10 mouse cellular contexts compared by ENCODE assay signal in the genomic region with DNA sequence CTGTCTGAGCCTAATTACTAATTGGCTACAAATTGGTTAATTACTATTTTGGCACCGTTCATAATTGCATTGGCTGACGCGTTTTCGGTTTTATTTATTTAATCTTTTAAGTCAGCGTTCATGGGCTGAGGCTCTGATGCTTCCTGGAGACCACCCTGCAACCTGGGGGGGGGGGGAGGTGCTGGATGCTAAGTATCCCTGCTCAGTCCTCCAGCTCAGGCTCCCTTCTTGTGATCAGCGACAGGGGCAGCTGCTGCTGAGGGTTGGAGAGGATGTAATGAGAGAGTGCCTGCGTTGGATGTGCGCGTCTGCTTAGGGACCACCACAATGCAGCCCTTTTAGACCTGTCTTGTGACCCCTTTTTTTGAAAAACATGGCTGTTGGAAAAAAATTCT. TPM values are rescaled to one million over a fixed set of nuclear protein-coding genes. Genes with fewer than 3 reads are reported as not detected.
DNase-seq lines count a peak whose midpoint lies in the region; ATAC-seq and TF ChIP-seq lines count a peak whose summit lies in the region.
"Had no signal": no experiment of that assay in that cellular context is flagged by ENCODE, and none has a peak within 500 bp of the region (broad histone marks: within the 10 kb centered on the region; RNA-seq: fewer than 3 reads in every experiment).

No protein-coding gene starts in this region.

- TF ChIP-seq CTCF in hindbrain, postnatal 0 days (IDR thresholded peaks at IDR 0.05; ENCODE audit: low read depth): no peak

- H3K9me3 ChIP-seq in kidney, embryonic 14.5 days (ENCODE audit: control insufficient read depth, low read length): no peaks in the 10 kb centered on the region
- H3K9me3 ChIP-seq in embryonic facial prominence, embryonic 13.5 days: no peaks in the 10 kb centered on the region
- no peaks in the 10 kb centered on the region for H3K9me3 ChIP-seq in hindbrain, postnatal 0 days (ENCODE audit: low read length)
- H3K9me3 ChIP-seq in midbrain, embryonic 16.5 days (replicated peaks; ENCODE audit: control insufficient read depth, low read length, poor library complexity, severe bottlenecking): no peaks in the 10 kb centered on the region

- peaks cover 36% of the 10 kb centered on the region for H3K27me3 ChIP-seq in kidney, embryonic 14.5 days (ENCODE audit: control insufficient read depth, insufficient read depth, low read length)
- peaks cover 74% of the 10 kb centered on the region for H3K27me3 ChIP-seq in embryonic facial prominence, embryonic 13.5 days
- H3K27me3 ChIP-seq in hindbrain, postnatal 0 days (ENCODE audit: insufficient read depth, low read length): no peaks in the 10 kb centered on the region; the same call in 1 of the 2 replicates
- H3K27me3 ChIP-seq in midbrain, embryonic 16.5 days (ENCODE audit: control insufficient read depth, insufficient read depth, low read depth, low read length): 0 out of 2 replicates have a peak, but pooled peaks cover 7% of the 10 kb centered on the region

- H3K4me1 ChIP-seq in kidney, embryonic 14.5 days (ENCODE audit: control insufficient read depth, insufficient read depth, low read length): peaks cover 17% of the 10 kb centered on the region
- H3K4me1 ChIP-seq in embryonic facial prominence, embryonic 13.5 days: peaks cover 38% of the 10 kb centered on the region
- H3K4me1 ChIP-seq in hindbrain, postnatal 0 days (ENCODE audit: insufficient read depth, low read length): 0 out of 2 replicates have a peak, but pooled peaks cover 5% of the 10 kb centered on the region
- peaks cover 18% of the 10 kb centered on the region for H3K4me1 ChIP-seq in midbrain, embryonic 16.5 days (ENCODE audit: control insufficient read depth, insufficient read depth, low read length)

- ATAC-seq in kidney, embryonic 14.5 days (ENCODE audit: low FRiP score, low TSS enrichment): peak; percentile 33; the same call in 1 of the 2 replicates
- ATAC-seq in embryonic facial prominence, embryonic 13.5 days (ENCODE audit: insufficient number of reproducible peaks, insufficient read depth, low FRiP score, low TSS enrichment, low read depth): 0 out of 2 replicates have a peak, but pooled peaks have one; percentile 26
- peak; percentile 24; the same call in 1 of the 2 replicates for ATAC-seq in hindbrain, postnatal 0 days
- peak; percentile 63 for ATAC-seq in midbrain, embryonic 16.5 days
- ATAC-seq in monocyte, adult 5-6 weeks (replicated peaks; ENCODE audit: insufficient number of reproducible peaks, low FRiP score, low TSS enrichment, poor library complexity, severe bottlenecking): no peak

- H3K4me3 ChIP-seq in kidney, embryonic 14.5 days (ENCODE audit: low read length): peak overlapping the region; percentile 46
- peak overlapping the region; percentile 54 for H3K4me3 ChIP-seq in embryonic facial prominence, embryonic 13.5 days
- peak overlapping the region; percentile 59 for H3K4me3 ChIP-seq in hindbrain, postnatal 0 days (ENCODE audit: low read length)
- H3K4me3 ChIP-seq in midbrain, embryonic 16.5 days (ENCODE audit: low read depth, low read length): peak overlapping the region; percentile 64

- H3K27ac ChIP-seq in kidney, embryonic 14.5 days (ENCODE audit: low read depth, low read length): no peak overlapping the region
- no peak overlapping the region for H3K27ac ChIP-seq in embryonic facial prominence, embryonic 13.5 days
- no peak overlapping the region for H3K27ac ChIP-seq in hindbrain, postnatal 0 days
- no peak overlapping the region for H3K27ac ChIP-seq in midbrain, embryonic 16.5 days (ENCODE audit: low read length)

- H3K36me3 ChIP-seq in kidney, embryonic 14.5 days (ENCODE audit: control insufficient read depth, insufficient read depth, low read length): no peaks in the 10 kb centered on the region
- H3K36me3 ChIP-seq in embryonic facial prominence, embryonic 13.5 days: no peaks in the 10 kb centered on the region
- H3K36me3 ChIP-seq in hindbrain, postnatal 0 days (ENCODE audit: insufficient read depth, low read length): no peaks in the 10 kb centered on the region
- no peaks in the 10 kb centered on the region for H3K36me3 ChIP-seq in midbrain, embryonic 16.5 days (ENCODE audit: control insufficient read depth, insufficient read depth, low read length)

- 3% methylated on average over 9 of the region's 9 CpGs for WGBS in kidney, embryonic 14.5 days
- 1% methylated on average over 9 of the region's 9 CpGs for WGBS in embryonic facial prominence, embryonic 13.5 days
- 1% methylated on average over 9 of the region's 9 CpGs for WGBS in hindbrain, postnatal 0 days
- WGBS in midbrain, embryonic 16.5 days: under 1% methylated on average over 9 of the region's 9 CpGs

- H3K9ac ChIP-seq in kidney, embryonic 14.5 days (ENCODE audit: low read depth, low read length): no peak overlapping the region; the same call in 1 of the 2 replicates
- no peak overlapping the region for H3K9ac ChIP-seq in embryonic facial prominence, embryonic 13.5 days
- H3K9ac ChIP-seq in hindbrain, postnatal 0 days (replicated peaks; ENCODE audit: low read length): peak overlapping the region; percentile 56; the same call in 1 of the 2 replicates
- peak overlapping the region; percentile 75 for H3K9ac ChIP-seq in midbrain, embryonic 16.5 days (ENCODE audit: low read depth, low read length)

- peak overlapping the region; percentile 95 for H3K4me2 ChIP-seq in kidney, embryonic 14.5 days (replicated peaks; ENCODE audit: low read depth, low read length)
- H3K4me2 ChIP-seq in embryonic facial prominence, embryonic 13.5 days: peak overlapping the region; percentile 98
- H3K4me2 ChIP-seq in hindbrain, postnatal 0 days (ENCODE audit: low read depth, low read length): peak overlapping the region; percentile 99
- H3K4me2 ChIP-seq in midbrain, embryonic 16.5 days (ENCODE audit: low read length): peak overlapping the region; percentile 81

- DNase-seq in kidney, postnatal 4 days: no peak
- peak; percentile 27 for DNase-seq in hindbrain, postnatal 0 days (ENCODE audit: low spot score)
- no peak for DNase-seq in frontal cortex, postnatal 36 days (ENCODE audit: low spot score in 2 of 2)
- no peak for DNase-seq in adrenal gland, postnatal 10 days
- DNase-seq: cerebellum, adult 11-12 months had no signal

RNA-seq across cellular contexts. Expression of a gene that starts 2.0 kb away (rescaled TPM):
- polyA plus RNA-seq in kidney, embryonic 14.5 days (2014; fragmentation: Nextera tagmentation; extraction: Ambion mirVana): 0.19 and 2.0 TPM in 2 replicates
- polyA plus RNA-seq in embryonic facial prominence, embryonic 13.5 days (2015; fragmentation: Nextera tagmentation; extraction: Ambion mirVana): 8.8 and 9.5 TPM in 2 replicates
- 94.9 and 102 TPM in 2 replicates for total RNA-seq in hindbrain, postnatal 0 days (2014; rRNA removed)
- 90.6 and 90.7 TPM in 2 replicates for polyA plus RNA-seq in hindbrain, postnatal 0 days (2015; fragmentation: Nextera tagmentation; extraction: Ambion mirVana)
- 72.1 and 83.1 TPM in 2 replicates for polyA plus RNA-seq in midbrain, embryonic 16.5 days (2015; fragmentation: Nextera tagmentation; extraction: Ambion mirVana)
- total RNA-seq in adrenal gland, postnatal 10 days (2021): 1 to 10 TPM; 2.5 to 3.2 TPM
- not detected in 3 replicates for total RNA-seq in monocyte, adult 5-6 weeks (2017)
- total RNA-seq: MEL had no signal

Comparison
In these comparisons a context has a peak if more than half of its experiments do, and no peak if none do; other contexts are left out.
1. H3K9ac ChIP-seq: peak in hindbrain, postnatal 0 days (single experiment) and midbrain, embryonic 16.5 days (single experiment); none in kidney, embryonic 14.5 days (single experiment) and embryonic facial prominence, embryonic 13.5 days (single experiment).
2. Peak in every context shown above with its lines, with median percentiles within 50 percentile points of each other: H3K4me2 ChIP-seq and H3K4me3 ChIP-seq.